Mouse (Mus musculus): ENCODE data around the gene Dner.

GRCm38 (mm10) chr1:84709406-84709805 lies 13.4 kb upstream of the Dner start:
- TF ChIP-seq GATA1 (IDR thresholded peaks at IDR 0.05; ENCODE audit: borderline replicate concordance, low read length), result no peak
- no peak for TF ChIP-seq FLI1 (IDR thresholded peaks at IDR 0.05; ENCODE audit: low read length)

Data from megakaryocyte, embryonic 14.5 days (primary cell).